Mouse (Mus musculus): ENCODE data around the gene Ctnna3. TPM values are rescaled to one million over a fixed set of nuclear protein-coding genes. Genes with fewer than 3 reads are reported as not detected.

The Ctnna3 gene
- polyA plus RNA-seq, 1 experiment, result not detected

DNA sequence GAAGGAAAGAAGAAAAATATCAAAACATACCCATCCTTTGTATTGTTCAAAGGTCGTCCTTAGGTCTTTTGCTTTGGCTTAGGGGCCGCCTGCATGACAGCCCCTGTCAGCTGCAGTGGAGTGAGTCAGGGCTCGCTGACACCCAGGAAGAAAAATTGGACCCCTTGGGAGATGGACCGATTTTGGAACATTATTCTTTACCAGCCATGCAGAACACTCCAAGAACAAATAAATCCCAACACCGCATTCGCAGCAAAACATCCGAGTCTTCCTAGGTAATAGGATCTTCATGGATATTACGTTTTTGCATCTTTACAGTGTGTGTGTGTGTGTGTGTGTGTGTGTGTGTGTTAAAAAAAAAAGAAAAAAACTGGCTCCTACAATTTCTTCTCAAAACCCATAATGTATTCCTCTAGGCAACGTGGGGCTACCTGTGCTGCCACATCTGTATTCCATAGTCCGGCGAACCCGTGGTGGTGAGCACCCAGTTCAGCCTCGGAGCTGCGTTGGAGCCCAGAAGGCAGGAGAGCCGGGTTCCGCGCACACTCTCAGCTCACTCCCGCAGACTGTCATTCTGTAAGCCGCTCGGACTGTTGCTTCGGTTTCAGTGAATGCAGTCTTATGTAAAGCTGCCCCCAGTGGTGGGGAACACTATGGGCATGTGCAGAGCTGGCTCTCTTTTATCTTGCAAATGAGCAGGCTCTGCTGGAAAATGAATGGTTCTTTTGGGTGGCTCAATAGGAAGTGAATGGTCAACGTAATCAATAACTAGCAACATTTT, 660.0 kb downstream of the Ctnna3 start, which contains the start of gene Lrrtm3:
Gene Lrrtm3 (minus strand): TSS at position 598 of the 781 bp plus-strand sequence.
- Histone ChIP-seq H3K4me3 (ENCODE audit: insufficient read depth, low read depth, low read length) (no peak within 1 kb of the TSS), H3K27ac (replicated peaks; ENCODE audit: low read depth, low read length) (no peak within 1 kb of the TSS), H3K4me1 (ENCODE audit: control insufficient read depth, insufficient read depth, insufficient read length, low read length) (no peaks in the 10 kb centered on the region)

DNA sequence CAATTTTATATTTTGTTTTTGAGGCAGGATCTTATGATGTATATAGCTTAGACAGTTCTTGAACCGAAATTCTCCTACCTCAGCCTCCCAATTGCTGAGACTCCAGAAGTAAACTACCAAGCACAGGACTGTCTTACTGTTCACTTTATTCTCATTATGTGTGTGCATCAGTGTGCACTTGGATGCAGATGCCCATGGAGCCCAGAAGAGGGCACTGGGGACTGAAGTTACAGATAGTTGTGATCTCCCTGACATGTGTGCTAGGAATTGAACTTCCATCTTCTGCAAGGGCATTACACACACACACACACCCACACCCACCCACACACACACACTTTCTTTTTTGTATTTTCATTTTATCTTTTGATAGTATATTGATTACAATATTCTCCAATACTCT, 666.6 kb downstream of the Ctnna3 start:
- H3K4me1 ChIP-seq (ENCODE audit: control insufficient read depth, insufficient read depth, insufficient read length, low read length), result no peaks in the 10 kb centered on the region
- no peak overlapping the region for H3K27ac ChIP-seq (replicated peaks; ENCODE audit: low read depth, low read length)
- no peak overlapping the region for H3K4me3 ChIP-seq (ENCODE audit: insufficient read depth, low read depth, low read length)

DNA sequence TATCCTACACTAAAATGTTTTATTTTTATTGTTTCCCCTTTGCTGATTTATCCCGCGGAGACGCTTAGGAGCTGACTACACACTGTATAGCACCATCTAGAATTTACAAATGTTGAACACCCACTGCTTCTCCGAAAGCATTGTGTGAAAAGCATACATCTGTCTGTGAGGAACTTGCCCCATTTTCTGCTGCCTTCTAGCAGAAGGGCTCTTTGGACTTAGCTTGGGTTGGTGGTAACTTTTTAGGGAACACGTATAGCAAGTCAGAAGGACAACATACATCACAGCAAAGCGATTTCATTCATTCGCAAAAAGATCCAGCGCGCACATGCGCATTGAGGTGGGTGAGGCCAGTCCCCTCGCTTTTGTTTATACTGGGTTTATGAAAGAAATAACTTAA, 685.3 kb downstream of the Ctnna3 start:
- Histone ChIP-seq H3K27ac (replicated peaks; ENCODE audit: low read depth, low read length) (no peak overlapping the region), H3K4me3 (ENCODE audit: insufficient read depth, low read depth, low read length) (no peak overlapping the region), H3K4me1 (ENCODE audit: control insufficient read depth, insufficient read depth, insufficient read length, low read length) (no peaks in the 10 kb centered on the region)

- Histone ChIP-seq H3K27ac (replicated peaks; ENCODE audit: low read depth, low read length) (no peak overlapping the region), H3K4me3 (ENCODE audit: insufficient read depth, low read depth, low read length) (no peak overlapping the region)
Observed at GRCm38 (mm10) chr10:64118833-64119232, 688.9 kb downstream of the Ctnna3 start.

GRCm38 (mm10) chr10:64130397-64131150, 700.7 kb downstream of the Ctnna3 start:
- H3K4me3 ChIP-seq (ENCODE audit: insufficient read depth, low read depth, low read length), result no peak overlapping the region

More at GRCm38 (mm10) chr10:64118833-64119232, 688.9 kb downstream of the Ctnna3 start:
- H3K4me1 ChIP-seq (ENCODE audit: control insufficient read depth, insufficient read depth, insufficient read length, low read length), result no peaks in the 10 kb centered on the region

DNA sequence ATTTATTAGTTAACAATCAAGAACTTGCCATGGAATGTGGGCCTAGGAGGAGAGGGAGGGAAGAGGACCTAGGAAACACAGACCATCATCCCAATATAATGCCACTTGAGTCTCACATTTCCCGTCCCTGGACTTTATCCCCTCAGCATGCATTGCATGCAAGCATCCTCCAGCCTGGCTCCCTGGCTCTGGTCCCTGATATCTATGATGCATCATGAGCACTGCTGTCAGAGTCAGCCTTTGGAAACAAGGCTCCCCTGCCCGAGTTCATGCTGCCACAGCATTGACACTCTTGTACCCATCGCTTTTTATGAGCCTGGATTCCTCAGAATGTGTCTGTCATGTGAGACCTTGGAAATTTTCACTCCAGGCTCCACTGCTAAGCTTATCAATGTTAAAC, 703.6 kb downstream of the Ctnna3 start:
- H3K4me3 ChIP-seq (ENCODE audit: insufficient read depth, low read depth, low read length), result no peak overlapping the region
- H3K27ac ChIP-seq (replicated peaks; ENCODE audit: low read depth, low read length), result no peak overlapping the region
- H3K4me1 ChIP-seq (ENCODE audit: control insufficient read depth, insufficient read depth, insufficient read length, low read length), result no peaks in the 10 kb centered on the region

More at GRCm38 (mm10) chr10:64130397-64131150, 700.7 kb downstream of the Ctnna3 start:
- Histone ChIP-seq H3K27ac (replicated peaks; ENCODE audit: low read depth, low read length) (no peak overlapping the region), H3K4me1 (ENCODE audit: control insufficient read depth, insufficient read depth, insufficient read length, low read length) (no peaks in the 10 kb centered on the region)

GRCm38 (mm10) chr10:64135481-64135880, 705.6 kb downstream of the Ctnna3 start:
- Histone ChIP-seq H3K4me3 (ENCODE audit: insufficient read depth, low read depth, low read length) (no peak overlapping the region), H3K4me1 (ENCODE audit: control insufficient read depth, insufficient read depth, insufficient read length, low read length) (no peaks in the 10 kb centered on the region), H3K27ac (replicated peaks; ENCODE audit: low read depth, low read length) (no peak overlapping the region)

DNA sequence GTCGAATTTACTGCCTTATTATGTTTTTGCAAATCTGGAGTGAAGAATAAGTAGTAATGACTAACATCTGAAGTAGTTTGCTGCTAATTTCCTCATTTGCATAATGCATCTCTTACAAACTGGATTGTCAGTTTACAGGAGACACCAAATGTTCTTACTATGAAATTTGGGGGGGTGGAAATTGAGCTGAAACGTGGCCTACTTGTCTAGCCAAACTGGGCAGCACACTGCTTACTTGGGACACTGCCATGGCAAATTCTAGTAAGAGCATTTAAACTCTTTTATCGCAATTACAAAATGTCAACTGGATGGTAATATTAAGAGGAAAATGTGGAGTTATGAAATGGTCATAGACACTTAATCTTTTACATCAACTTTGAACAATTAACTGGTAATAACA, 716.6 kb downstream of the Ctnna3 start:
- no peak overlapping the region for H3K27ac ChIP-seq (replicated peaks; ENCODE audit: low read depth, low read length)

DNA sequence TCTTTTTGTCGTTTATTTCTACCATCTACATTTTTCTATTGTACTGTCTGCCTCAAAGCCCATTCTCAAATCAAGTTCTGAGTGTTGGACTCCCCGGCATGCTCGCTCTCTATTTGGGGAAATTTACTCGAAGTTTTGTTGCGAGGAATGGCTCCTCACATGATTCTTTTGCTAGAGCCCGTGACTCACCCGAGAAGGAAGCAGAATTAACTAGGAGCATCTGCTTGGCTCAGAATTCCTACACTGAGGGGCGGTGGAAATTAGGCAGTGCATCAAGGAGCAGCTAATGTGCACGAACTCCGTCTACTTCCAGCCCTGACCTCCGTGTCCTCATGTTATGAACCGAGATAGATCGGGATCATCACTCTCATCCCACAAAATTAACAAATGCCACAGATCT, 751.8 kb downstream of the Ctnna3 start:
- no peaks in the 10 kb centered on the region for H3K4me1 ChIP-seq (ENCODE audit: control insufficient read depth, insufficient read depth, insufficient read length, low read length)
- no peak overlapping the region for H3K27ac ChIP-seq (replicated peaks; ENCODE audit: low read depth, low read length)
- no peak overlapping the region for H3K4me3 ChIP-seq (ENCODE audit: insufficient read depth, low read depth, low read length)

More for the DNA sequence above, 716.6 kb downstream of the Ctnna3 start:
- Histone ChIP-seq H3K4me3 (ENCODE audit: insufficient read depth, low read depth, low read length) (no peak overlapping the region), H3K4me1 (ENCODE audit: control insufficient read depth, insufficient read depth, insufficient read length, low read length) (no peaks in the 10 kb centered on the region)

DNA sequence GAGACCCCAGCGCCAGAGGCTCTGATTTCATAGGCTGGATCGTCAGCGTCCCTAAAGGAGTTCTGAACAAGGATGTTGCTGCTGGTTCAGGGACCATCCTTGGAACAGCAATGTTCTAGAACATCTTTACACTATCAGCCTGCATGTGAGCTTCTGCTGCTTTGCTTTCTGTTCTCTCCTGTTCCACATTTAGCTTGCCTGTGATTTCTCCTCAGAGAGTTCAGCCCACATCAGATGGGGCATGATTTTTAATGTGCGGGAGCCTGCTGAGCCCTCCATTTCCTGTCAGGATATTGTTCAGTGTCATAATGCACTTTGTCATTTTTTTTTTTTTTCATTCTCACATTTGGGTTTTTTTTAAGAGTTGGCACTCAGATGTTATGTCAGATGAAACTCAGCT, 752.8 kb downstream of the Ctnna3 start:
- H3K27ac ChIP-seq (replicated peaks; ENCODE audit: low read depth, low read length), result no peak overlapping the region
- no peak overlapping the region for H3K4me3 ChIP-seq (ENCODE audit: insufficient read depth, low read depth, low read length)
- H3K4me1 ChIP-seq (ENCODE audit: control insufficient read depth, insufficient read depth, insufficient read length, low read length), result no peaks in the 10 kb centered on the region

- H3K4me3 ChIP-seq (ENCODE audit: insufficient read depth, low read depth, low read length), result no peak overlapping the region
- no peak overlapping the region for H3K27ac ChIP-seq (replicated peaks; ENCODE audit: low read depth, low read length)
- no peaks in the 10 kb centered on the region for H3K4me1 ChIP-seq (ENCODE audit: control insufficient read depth, insufficient read depth, insufficient read length, low read length)
Observed at GRCm38 (mm10) chr10:64188046-64188445, 758.1 kb downstream of the Ctnna3 start.

DNA sequence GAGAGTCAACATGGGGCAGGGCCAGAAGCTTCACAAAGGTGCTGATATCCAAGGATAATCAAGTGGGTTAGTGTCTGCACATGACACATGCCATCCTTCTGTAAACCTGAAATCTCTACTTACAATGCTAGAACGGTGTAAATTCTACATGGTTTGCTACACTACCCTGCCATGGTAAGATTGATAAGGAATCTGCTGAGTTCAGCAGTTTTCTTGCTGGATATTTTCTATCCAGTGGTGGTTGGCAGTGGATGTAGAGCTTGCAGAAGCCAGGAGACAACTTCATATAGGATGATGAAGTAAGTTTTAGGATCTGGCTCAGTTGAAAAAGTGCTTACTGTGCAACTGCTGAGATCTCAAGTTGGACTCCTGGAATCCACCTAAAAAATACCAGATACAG, 767.7 kb downstream of the Ctnna3 start:
- Histone ChIP-seq H3K4me1 (ENCODE audit: control insufficient read depth, insufficient read depth, insufficient read length, low read length) (no peaks in the 10 kb centered on the region), H3K27ac (replicated peaks; ENCODE audit: low read depth, low read length) (no peak overlapping the region), H3K4me3 (ENCODE audit: insufficient read depth, low read depth, low read length) (no peak overlapping the region)

DNA sequence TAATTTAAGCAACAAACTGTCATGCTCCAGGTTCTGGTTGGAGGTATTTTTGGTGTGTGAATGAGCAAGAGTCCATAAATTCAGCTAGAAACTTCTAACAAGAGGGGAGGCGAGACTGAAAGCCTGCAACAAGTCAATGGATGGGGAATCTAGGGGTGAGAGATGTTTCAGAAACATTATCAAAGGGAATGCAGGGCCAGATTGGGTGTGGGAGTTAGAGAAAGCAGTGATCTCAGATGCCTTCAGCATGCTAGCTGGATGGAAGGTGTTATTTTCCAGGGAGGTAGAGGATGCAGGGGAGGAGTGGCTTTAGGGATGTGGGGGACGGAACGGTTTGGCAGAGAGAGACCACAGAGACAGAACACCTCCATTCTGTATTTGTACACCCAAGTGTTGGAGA, 785.7 kb downstream of the Ctnna3 start:
- H3K4me1 ChIP-seq (ENCODE audit: control insufficient read depth, insufficient read depth, insufficient read length, low read length), result no peaks in the 10 kb centered on the region
- no peak overlapping the region for H3K27ac ChIP-seq (replicated peaks; ENCODE audit: low read depth, low read length)
- no peak overlapping the region for H3K4me3 ChIP-seq (ENCODE audit: insufficient read depth, low read depth, low read length)

GRCm38 (mm10) chr10:64223023-64223422, 793.1 kb downstream of the Ctnna3 start:
- no peak overlapping the region for H3K27ac ChIP-seq (replicated peaks; ENCODE audit: low read depth, low read length)
- no peak overlapping the region for H3K4me3 ChIP-seq (ENCODE audit: insufficient read depth, low read depth, low read length)
- H3K4me1 ChIP-seq (ENCODE audit: control insufficient read depth, insufficient read depth, insufficient read length, low read length), result no peaks in the 10 kb centered on the region

DNA sequence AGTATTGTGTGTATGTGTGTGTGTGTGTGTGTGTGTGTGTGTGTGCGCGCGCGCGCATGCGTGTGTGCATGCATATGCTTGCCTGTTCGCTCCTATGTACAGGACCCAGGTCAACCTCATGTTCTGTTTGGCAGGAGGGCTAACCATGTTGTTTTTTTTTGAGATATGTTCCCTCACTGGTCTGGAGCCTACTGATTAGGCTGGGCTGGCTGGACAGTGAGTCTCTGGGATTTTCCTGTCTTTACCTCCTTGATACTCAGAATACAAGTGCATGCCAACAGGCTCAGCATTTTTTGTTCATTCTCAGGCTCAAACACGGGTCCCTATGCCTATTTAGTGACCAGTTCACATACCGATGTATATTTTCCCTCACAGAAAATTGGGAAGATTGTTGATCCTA, 794.1 kb downstream of the Ctnna3 start:
- Histone ChIP-seq H3K27ac (replicated peaks; ENCODE audit: low read depth, low read length) (no peak overlapping the region), H3K4me3 (ENCODE audit: insufficient read depth, low read depth, low read length) (no peak overlapping the region), H3K4me1 (ENCODE audit: control insufficient read depth, insufficient read depth, insufficient read length, low read length) (no peaks in the 10 kb centered on the region)

DNA sequence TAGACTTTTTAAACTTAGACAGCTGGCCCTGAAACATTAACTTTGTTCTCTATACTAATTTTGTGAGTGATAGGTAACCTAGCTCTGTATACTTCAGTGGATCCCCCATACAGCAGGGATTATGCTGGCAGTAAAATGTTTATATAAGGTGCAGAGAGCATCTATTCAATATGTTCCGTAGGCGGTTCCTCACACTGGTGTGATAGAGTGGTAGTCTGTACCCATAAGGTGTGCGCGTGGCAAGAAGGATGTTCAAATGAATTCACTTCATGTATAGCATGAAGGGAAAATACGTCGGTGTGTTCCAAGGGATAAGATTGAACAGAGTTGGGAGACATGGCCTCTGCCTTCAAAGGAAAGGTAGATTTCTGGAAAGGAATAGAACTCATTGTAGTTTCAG, 794.5 kb downstream of the Ctnna3 start:
- Histone ChIP-seq H3K27ac (replicated peaks; ENCODE audit: low read depth, low read length) (no peak overlapping the region), H3K4me3 (ENCODE audit: insufficient read depth, low read depth, low read length) (no peak overlapping the region), H3K4me1 (ENCODE audit: control insufficient read depth, insufficient read depth, insufficient read length, low read length) (no peaks in the 10 kb centered on the region)

Data from brown adipose tissue, adult 24 weeks (tissue).